Mouse (Mus musculus) kidney, adult 2 months (tissue): ENCODE results near the gene Fsd2. TPM values are rescaled to one million over a fixed set of nuclear protein-coding genes. Genes with fewer than 3 reads are reported as not detected.

Source experiments
- DNase-seq: peaks from one replicate; pipeline ENCODE4 v3.0.0; 2021
- H3K27ac ChIP-seq: fragments of 200-500 bp; 2 replicates; pipeline ENCODE4 v1.5.1; 2012; ENCODE audit warnings: low read depth, low read length, control low read depth, inconsistent platforms; ENCODE audit not compliant: insufficient read depth
- H3K27me3 ChIP-seq: fragments of 200-500 bp; replicated peaks from 2 replicates; pipeline ENCODE4 v1.6.1; 2012; ENCODE audit warnings: mild to moderate bottlenecking, moderate library complexity, low read length, inconsistent platforms; ENCODE audit not compliant: control insufficient read depth, insufficient read depth
- H3K36me3 ChIP-seq: fragments of 200-500 bp; 2 replicates; pipeline ENCODE4 v1.6.1; 2012; ENCODE audit warnings: mild to moderate bottlenecking, moderate library complexity, low read length, inconsistent platforms; ENCODE audit not compliant: control insufficient read depth, insufficient read depth
- H3K4me1 ChIP-seq: fragments of 200-500 bp; 2 replicates; pipeline ENCODE4 v1.6.1; 2011; ENCODE audit warnings: low read length; ENCODE audit not compliant: control insufficient read depth, insufficient read depth
- H3K4me3 ChIP-seq: fragments of 200-500 bp; 2 replicates; pipeline ENCODE4 v1.5.1; 2011; ENCODE audit warnings: mild to moderate bottlenecking, low read depth, low read length, control low read depth; ENCODE audit not compliant: insufficient read depth
- CTCF ChIP-seq: fragments of 200-500 bp; conservative IDR thresholded peaks from 2 replicates; pipeline ENCODE4 v1.5.1; 2011; ENCODE audit warnings: low read depth, mild to moderate bottlenecking, control low read depth, low read length, moderate library complexity, mixed read lengths; ENCODE audit not compliant: insufficient read depth, insufficient read length
- POLR2A ChIP-seq: fragments of 200-500 bp; IDR thresholded peaks from one replicate; pipeline ENCODE4 v1.6.1; 2011; ENCODE audit warnings: low read depth, low read length, control low read depth
- WGBS: fragments of 180-500 bp; shearing (Covaris S2); methylation state at CpG from one replicate; pipeline ENCODE4 v1.1.7; 2018; 5-methylcytosine and 5-hydroxymethylcytosine counted together
- polyA plus RNA-seq: library from polyadenylated mRNA; depleted of rRNA; stranded (reverse); fragments of >200 nt; gene quantifications from 2 replicates; pipeline ENCODE4 v1.2.3, GENCODE M21; 2012

The Fsd2 gene
- polyA plus RNA-seq, 1 experiment: 0.66 TPM

DNA sequence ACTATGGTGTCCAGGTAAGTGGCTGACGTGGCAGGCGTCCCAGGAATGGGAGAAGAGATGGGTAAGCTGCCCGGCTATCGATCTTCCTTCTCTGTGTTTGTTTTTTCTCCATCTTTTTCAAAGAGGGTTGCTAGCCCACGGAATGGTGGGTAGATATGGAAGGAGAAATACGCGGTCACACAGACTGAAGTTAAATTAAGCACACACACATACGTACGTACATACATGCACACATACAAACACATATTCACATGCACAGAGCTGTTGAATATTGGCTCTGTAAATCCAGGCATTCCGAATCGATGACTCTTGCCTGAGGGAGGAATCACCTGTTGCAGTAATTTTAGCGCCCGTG lies 43.1 kb downstream of the Fsd2 start:
- Histone ChIP-seq H3K27me3 (no peaks in the 10 kb centered on the region), H3K4me3 (peak overlapping the region; percentile 98), H3K27ac (peak overlapping the region; percentile 59; the same call in 1 of the 2 replicates), H3K4me1 (peaks cover 13% of the 10 kb centered on the region), H3K36me3 (no peaks in the 10 kb centered on the region)
- DNase-seq: no peak
- no peak for TF ChIP-seq POLR2A
- no peak for TF ChIP-seq CTCF
- 3% methylated on average over 13 of the region's 13 CpGs for WGBS

DNA sequence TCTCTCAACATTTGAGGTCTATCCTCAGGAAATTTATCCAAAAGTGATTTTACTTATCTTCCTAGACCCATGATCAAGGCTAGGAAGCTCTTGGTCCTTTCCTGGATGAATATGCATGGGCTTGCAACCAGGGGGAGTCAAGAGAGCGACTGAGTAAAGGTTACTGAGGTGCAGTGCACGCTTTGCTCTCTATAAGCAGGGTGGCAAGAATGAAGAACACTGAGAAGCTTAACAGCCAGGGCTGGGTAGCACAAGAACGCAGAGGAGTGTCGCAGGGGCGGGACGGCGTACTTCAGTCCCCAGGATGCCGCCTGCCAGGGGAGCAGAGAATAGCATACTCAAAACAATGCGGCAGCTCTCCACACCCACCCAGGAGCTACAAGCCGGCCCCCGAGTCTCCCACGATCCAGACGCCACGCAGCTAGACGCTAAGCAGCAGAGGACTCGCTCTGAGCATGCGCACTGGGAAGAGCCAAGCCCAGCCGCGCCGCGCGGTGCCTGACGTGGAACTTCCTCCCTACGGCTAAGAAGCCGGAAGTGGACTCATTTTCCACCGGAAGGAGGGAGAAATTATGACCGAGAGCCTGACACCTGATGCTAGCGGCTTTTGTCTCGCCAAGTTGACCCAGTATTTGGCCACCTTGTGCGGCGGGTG lies 43.6 kb downstream of the Fsd2 start:
- H3K27me3 ChIP-seq: no peaks in the 10 kb centered on the region
- H3K27ac ChIP-seq: peak overlapping the region; percentile 81
- WGBS: under 1% methylated on average over 31 of the region's 31 CpGs
- no peaks in the 10 kb centered on the region for H3K36me3 ChIP-seq
- TF ChIP-seq CTCF (no peak), POLR2A (peak; percentile 78)
- H3K4me3 ChIP-seq: peak overlapping the region; percentile 98
- peak; percentile 93 for DNase-seq
- H3K4me1 ChIP-seq: peaks cover 13% of the 10 kb centered on the region

- Histone ChIP-seq H3K4me3 (no peak overlapping the region), H3K36me3 (no peaks in the 10 kb centered on the region), H3K4me1 (no peaks in the 10 kb centered on the region; the same call in 1 of the 2 replicates), H3K27ac (no peak overlapping the region), H3K27me3 (no peaks in the 10 kb centered on the region)
- TF ChIP-seq POLR2A (no peak), CTCF (no peak; the same call in 1 of the 2 replicates)
- peak; percentile 72 for DNase-seq
- 43% methylated on average over 6 of the region's 6 CpGs for WGBS
Measured at GRCm38 (mm10) chr7:81516154-81517030, 50.4 kb downstream of the Fsd2 start.

DNA sequence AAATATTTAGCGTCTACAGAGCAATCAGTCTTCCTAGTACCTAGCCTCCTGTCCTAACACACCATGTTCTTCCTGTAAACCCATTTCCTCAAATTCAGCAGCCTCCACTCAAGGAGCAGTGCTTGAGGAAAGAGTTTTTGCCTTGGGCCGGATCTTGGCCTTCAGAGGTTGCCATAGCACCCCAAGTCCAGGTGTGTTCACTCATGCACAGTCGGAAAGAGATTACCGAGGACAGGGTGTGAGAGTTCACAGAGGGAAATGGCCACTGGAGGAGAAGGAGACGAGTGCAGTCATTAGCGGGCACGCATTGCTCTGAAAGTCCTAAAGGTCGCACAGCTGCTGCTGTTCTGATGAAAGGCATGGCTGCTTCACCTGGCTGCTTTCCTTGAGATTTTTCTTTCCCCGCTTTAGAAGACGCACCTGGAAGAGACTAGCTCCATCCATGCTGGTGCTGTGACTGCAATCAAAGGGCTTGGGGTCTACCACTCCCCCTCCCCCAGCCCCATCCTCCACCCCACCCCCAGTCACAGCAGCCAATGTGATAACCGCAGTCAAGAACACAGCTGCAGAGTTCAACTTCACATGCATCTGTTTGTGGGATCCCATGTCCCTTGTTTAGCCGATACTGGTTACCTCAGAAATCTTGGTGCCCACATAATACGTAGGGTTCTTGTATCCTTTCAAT lies 51.7 kb downstream of the Fsd2 start:
- peak; percentile 50 for DNase-seq
- H3K36me3 ChIP-seq: no peaks in the 10 kb centered on the region
- H3K27ac ChIP-seq: no peak overlapping the region
- TF ChIP-seq CTCF: no peak
- no peak for TF ChIP-seq POLR2A
- H3K4me1 ChIP-seq: no peaks in the 10 kb centered on the region; the same call in 1 of the 2 replicates
- no peaks in the 10 kb centered on the region for H3K27me3 ChIP-seq
- no peak overlapping the region for H3K4me3 ChIP-seq
- WGBS: 29% methylated on average over 13 of the region's 13 CpGs

DNA sequence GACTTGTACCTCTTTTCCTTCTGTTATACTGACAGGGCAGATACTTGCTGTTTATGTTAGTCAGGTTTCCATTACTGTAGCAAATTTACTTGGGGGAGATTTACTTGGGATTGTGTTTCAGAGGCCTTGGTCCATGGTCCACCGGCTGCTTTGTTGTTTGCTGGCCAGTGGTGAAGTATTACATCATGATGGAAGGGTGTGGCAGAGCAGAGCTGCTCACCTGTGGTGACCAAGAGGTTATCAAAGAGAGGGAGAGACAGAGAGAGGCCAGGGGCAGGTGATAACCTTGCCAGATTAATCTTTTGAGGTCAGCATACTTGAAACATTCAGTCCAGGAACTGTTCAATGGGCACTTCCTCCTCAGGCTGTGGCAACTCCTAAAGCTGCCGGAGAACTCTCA lies 65.7 kb downstream of the Fsd2 start:
- WGBS: 63% methylated on average over 2 of the region's 2 CpGs
- no peak for DNase-seq
- no peak for TF ChIP-seq CTCF
- TF ChIP-seq POLR2A: no peak

GRCm38 (mm10) chr7:81498181-81498580 lies 68.6 kb downstream of the Fsd2 start, which contains the start of gene BC048679:
Gene BC048679, minus strand, starts transcription at chr7:81498281.
- DNase-seq: no peak
- H3K36me3 ChIP-seq: no peaks in the 10 kb centered on the region
- TF ChIP-seq POLR2A (no peak), CTCF (no peak)
- no peak within 1 kb of the TSS for H3K27ac ChIP-seq
- H3K4me3 ChIP-seq: no peak within 1 kb of the TSS
- no peaks in the 10 kb centered on the region for H3K27me3 ChIP-seq
- WGBS: 62% methylated on average over 7 of the region's 7 CpGs
- H3K4me1 ChIP-seq: no peaks in the 10 kb centered on the region

More for the DNA sequence above, 65.7 kb downstream of the Fsd2 start:
- Histone ChIP-seq H3K27me3 (no peaks in the 10 kb centered on the region), H3K36me3 (no peaks in the 10 kb centered on the region), H3K4me1 (no peaks in the 10 kb centered on the region), H3K4me3 (no peak overlapping the region), H3K27ac (no peak overlapping the region)

GRCm38 (mm10) chr7:81497171-81497570 lies 69.6 kb downstream of the Fsd2 start:
- DNase-seq: no peak
- WGBS: 26% methylated on average over 6 of the region's 6 CpGs
- TF ChIP-seq CTCF: no peak
- no peak for TF ChIP-seq POLR2A
- Histone ChIP-seq H3K27me3 (no peaks in the 10 kb centered on the region), H3K4me3 (no peak overlapping the region), H3K4me1 (no peaks in the 10 kb centered on the region), H3K36me3 (no peaks in the 10 kb centered on the region), H3K27ac (no peak overlapping the region)
